Mouse (Mus musculus): Measurements from ENCODE around the gene Thap12. TPM values are rescaled to one million over a fixed set of nuclear protein-coding genes. Genes with fewer than 3 reads are reported as not detected.

The Thap12 gene
- polyA plus RNA-seq, 1 experiment: 16.4 TPM

- Histone ChIP-seq H3K36me3 (ENCODE audit: control insufficient read depth, insufficient read depth) (no peaks in the 10 kb centered on the region), H3K79me2 (ENCODE audit: control insufficient read depth, insufficient read depth) (no peaks in the 10 kb centered on the region), H3K4me2 (ENCODE audit: low read depth) (no peak overlapping the region), H3K27me3 (ENCODE audit: control insufficient read depth, insufficient read depth, insufficient read length) (no peaks in the 10 kb centered on the region), H3ac (ENCODE audit: control insufficient read depth, insufficient read length) (no peak overlapping the region), H3K4me3 (no peak overlapping the region)
- no peak for TF ChIP-seq USF1 (IDR thresholded peaks at IDR 0.05; ENCODE audit: low read depth)
- TF ChIP-seq MYOD1 (IDR thresholded peaks at IDR 0.05; ENCODE audit: control insufficient read depth in 1 of 3, insufficient read length in 2 of 3, low read depth in 2 of 3): no peak
- TF ChIP-seq MYOG (IDR thresholded peaks at IDR 0.05; ENCODE audit: control insufficient read depth in 1 of 3, insufficient read depth in 1 of 3, insufficient read length in 2 of 3, low read depth in 2 of 3): no peak
- TF ChIP-seq POLR2AphosphoS2 (IDR thresholded peaks at IDR 0.05; ENCODE audit: insufficient read length, low read depth): no peak
- no peak for TF ChIP-seq TCF12 (IDR thresholded peaks at IDR 0.05; ENCODE audit: insufficient read depth, poor library complexity, severe bottlenecking)
- no peak for TF ChIP-seq E2F4 (IDR thresholded peaks at IDR 0.05; ENCODE audit: insufficient read depth)
Observed at GRCm38 (mm10) chr7:98697496-98697895, 5.4 kb upstream of the Thap12 start.

DNA sequence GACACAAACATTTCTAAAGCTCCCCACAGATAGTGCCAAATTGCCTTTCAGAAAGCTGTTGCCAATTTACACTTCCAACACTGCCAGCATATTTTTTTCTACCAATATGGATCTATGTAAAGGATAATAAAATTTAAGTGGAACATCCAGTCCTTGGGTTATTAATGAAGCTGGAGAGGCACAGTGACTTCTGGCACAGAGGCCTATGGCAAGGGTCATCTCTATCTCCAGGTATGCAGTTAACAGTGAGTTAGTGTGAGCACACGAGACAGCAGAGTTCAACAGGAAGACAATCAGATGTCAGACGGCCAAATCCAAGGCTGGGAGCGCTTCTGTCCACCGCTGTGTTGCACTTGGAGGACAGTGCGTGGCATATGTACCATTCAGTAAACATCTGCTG, 4.9 kb upstream of the Thap12 start:
- no peak for TF ChIP-seq TCF3 (IDR thresholded peaks at IDR 0.05; ENCODE audit: insufficient read length, low read depth)
- no peak for TF ChIP-seq TCF12 (IDR thresholded peaks at IDR 0.05; ENCODE audit: insufficient read depth, poor library complexity, severe bottlenecking)
- no peak for TF ChIP-seq POLR2A (IDR thresholded peaks at IDR 0.05; ENCODE audit: insufficient read length, low read depth)
- TF ChIP-seq E2F4 (IDR thresholded peaks at IDR 0.05; ENCODE audit: insufficient read depth): no peak
- TF ChIP-seq POLR2AphosphoS2 (IDR thresholded peaks at IDR 0.05; ENCODE audit: insufficient read length, low read depth): peak; percentile 23
- TF ChIP-seq MYOG (IDR thresholded peaks at IDR 0.05; ENCODE audit: control insufficient read depth in 1 of 3, insufficient read depth in 1 of 3, insufficient read length in 2 of 3, low read depth in 2 of 3): no peak
- TF ChIP-seq SRF (IDR thresholded peaks at IDR 0.05; ENCODE audit: control insufficient read depth, insufficient read length, low read depth): no peak
- no peak for TF ChIP-seq USF1 (IDR thresholded peaks at IDR 0.05; ENCODE audit: low read depth)
- TF ChIP-seq MYOD1 (IDR thresholded peaks at IDR 0.05; ENCODE audit: control insufficient read depth in 1 of 3, insufficient read length in 2 of 3, low read depth in 2 of 3): no peak
- no peak overlapping the region for H3K4me3 ChIP-seq
- no peak overlapping the region for H3K4me2 ChIP-seq (ENCODE audit: low read depth)
- no peaks in the 10 kb centered on the region for H3K36me3 ChIP-seq (ENCODE audit: control insufficient read depth, insufficient read depth)
- no peaks in the 10 kb centered on the region for H3K79me2 ChIP-seq (ENCODE audit: control insufficient read depth, insufficient read depth)
- H3ac ChIP-seq (ENCODE audit: control insufficient read depth, insufficient read length): no peak overlapping the region
- no peaks in the 10 kb centered on the region for H3K27me3 ChIP-seq (ENCODE audit: control insufficient read depth, insufficient read depth, insufficient read length)

DNA sequence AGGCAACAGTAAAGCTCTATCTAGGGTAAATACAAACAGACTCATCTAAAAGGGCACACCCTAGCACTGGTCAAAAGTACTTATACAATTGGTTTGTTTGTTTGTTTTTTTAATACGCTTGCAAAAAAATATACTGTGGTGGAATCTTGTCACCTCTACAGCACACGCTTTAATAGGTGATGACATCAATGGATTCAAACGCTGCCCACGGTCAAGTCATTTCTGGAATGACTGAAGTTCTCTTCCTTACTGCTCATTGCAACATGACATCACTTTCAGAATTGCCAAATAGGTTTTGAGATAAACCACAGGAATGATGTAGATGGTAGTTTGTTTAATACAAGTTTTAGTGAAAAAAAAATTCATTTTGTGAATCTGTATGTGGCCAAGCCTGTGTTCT, 4.3 kb upstream of the Thap12 start:
- no peak overlapping the region for H3ac ChIP-seq (ENCODE audit: control insufficient read depth, insufficient read length)
- no peak overlapping the region for H3K4me3 ChIP-seq
- H3K79me2 ChIP-seq (ENCODE audit: control insufficient read depth, insufficient read depth): peaks cover 3% of the 10 kb centered on the region
- H3K27me3 ChIP-seq (ENCODE audit: control insufficient read depth, insufficient read depth, insufficient read length): no peaks in the 10 kb centered on the region
- no peak overlapping the region for H3K4me2 ChIP-seq (ENCODE audit: low read depth)
- TF ChIP-seq POLR2A (IDR thresholded peaks at IDR 0.05; ENCODE audit: insufficient read length, low read depth) (no peak), CEBPB (IDR thresholded peaks at IDR 0.05; ENCODE audit: insufficient read depth, poor library complexity, severe bottlenecking) (peak; percentile 63; the same call in 1 of the 2 replicates)
- no peaks in the 10 kb centered on the region for H3K36me3 ChIP-seq (ENCODE audit: control insufficient read depth, insufficient read depth)

DNA sequence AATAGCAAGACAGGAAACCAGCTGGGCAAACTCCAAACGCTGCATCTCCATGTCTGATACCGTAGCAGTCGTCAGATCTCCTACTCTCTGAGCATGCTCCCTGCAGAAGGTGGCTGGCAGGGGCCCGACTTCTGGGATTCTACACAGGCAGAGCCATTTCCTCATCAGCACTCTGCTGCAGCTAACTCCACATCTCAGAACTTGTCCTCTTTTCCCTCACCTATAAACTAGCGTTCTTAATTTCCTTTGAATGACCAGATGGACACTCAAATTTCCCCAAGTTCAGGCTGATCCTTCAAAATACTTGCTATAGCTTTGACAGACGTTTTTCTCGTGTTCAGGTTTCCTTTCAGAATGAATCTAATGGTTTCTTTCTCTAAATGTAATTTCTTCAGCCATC, 1.1 kb upstream of the Thap12 start:
- no peaks in the 10 kb centered on the region for H3K27me3 ChIP-seq (ENCODE audit: control insufficient read depth, insufficient read depth, insufficient read length)
- peak overlapping the region; percentile 67 for H3K4me3 ChIP-seq
- TF ChIP-seq SRF (IDR thresholded peaks at IDR 0.05; ENCODE audit: control insufficient read depth, insufficient read length, low read depth) (no peak), E2F4 (IDR thresholded peaks at IDR 0.05; ENCODE audit: insufficient read depth) (no peak), CEBPB (IDR thresholded peaks at IDR 0.05; ENCODE audit: insufficient read depth, poor library complexity, severe bottlenecking) (no peak), MYOG (IDR thresholded peaks at IDR 0.05; ENCODE audit: control insufficient read depth in 1 of 3, insufficient read depth in 1 of 3, insufficient read length in 2 of 3, low read depth in 2 of 3) (no peak), POLR2A (IDR thresholded peaks at IDR 0.05; ENCODE audit: insufficient read length, low read depth) (no peak), MYOD1 (IDR thresholded peaks at IDR 0.05; ENCODE audit: control insufficient read depth in 1 of 3, insufficient read length in 2 of 3, low read depth in 2 of 3) (no peak), MAX (IDR thresholded peaks at IDR 0.05; ENCODE audit: low read depth) (no peak), USF1 (IDR thresholded peaks at IDR 0.05; ENCODE audit: low read depth) (no peak), REST (IDR thresholded peaks at IDR 0.05; ENCODE audit: insufficient read depth, insufficient read length) (no peak), POLR2AphosphoS2 (IDR thresholded peaks at IDR 0.05; ENCODE audit: insufficient read length, low read depth) (no peak), TCF12 (IDR thresholded peaks at IDR 0.05; ENCODE audit: insufficient read depth, poor library complexity, severe bottlenecking) (no peak), TCF3 (IDR thresholded peaks at IDR 0.05; ENCODE audit: insufficient read length, low read depth) (no peak)
- H3K79me2 ChIP-seq (ENCODE audit: control insufficient read depth, insufficient read depth): peaks cover 35% of the 10 kb centered on the region
- peak overlapping the region; percentile 93 for H3K4me2 ChIP-seq (ENCODE audit: low read depth)
- H3ac ChIP-seq (ENCODE audit: control insufficient read depth, insufficient read length): no peak overlapping the region
- no peaks in the 10 kb centered on the region for H3K36me3 ChIP-seq (ENCODE audit: control insufficient read depth, insufficient read depth)

DNA sequence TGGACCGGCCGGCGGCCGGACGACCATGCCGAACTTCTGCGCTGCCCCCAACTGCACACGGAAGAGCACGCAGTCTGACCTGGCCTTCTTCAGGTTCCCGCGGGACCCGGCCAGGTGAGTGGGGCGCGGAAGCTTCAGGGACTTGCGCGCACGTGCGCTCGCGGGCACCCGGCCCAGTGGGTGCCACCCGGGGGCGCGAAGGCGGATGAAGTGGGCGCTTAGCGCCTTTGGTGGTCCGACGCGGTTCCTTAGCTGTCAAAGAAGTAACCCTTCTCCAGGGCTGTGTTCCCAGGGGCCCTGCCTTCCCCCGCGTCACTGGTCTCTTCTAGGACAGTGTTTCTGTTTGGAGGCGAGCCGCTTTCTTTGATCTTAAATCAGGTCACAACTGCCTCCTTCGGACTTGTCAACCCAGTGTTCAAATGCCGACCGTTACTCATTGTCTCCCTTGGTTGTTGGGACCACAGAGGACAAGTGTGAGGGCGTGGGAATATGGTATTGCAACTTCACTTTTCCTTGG, 520 bp downstream of the Thap12 start:
- no peak for TF ChIP-seq CEBPB (IDR thresholded peaks at IDR 0.05; ENCODE audit: insufficient read depth, poor library complexity, severe bottlenecking)
- no peak for TF ChIP-seq POLR2A (IDR thresholded peaks at IDR 0.05; ENCODE audit: insufficient read length, low read depth)
- TF ChIP-seq E2F4 (IDR thresholded peaks at IDR 0.05; ENCODE audit: insufficient read depth): no peak
- no peak for TF ChIP-seq TCF3 (IDR thresholded peaks at IDR 0.05; ENCODE audit: insufficient read length, low read depth)
- Histone ChIP-seq H3ac (ENCODE audit: control insufficient read depth, insufficient read length) (peak overlapping the region; percentile 76), H3K36me3 (ENCODE audit: control insufficient read depth, insufficient read depth) (no peaks in the 10 kb centered on the region), H3K4me3 (peak overlapping the region; percentile 67), H3K4me2 (ENCODE audit: low read depth) (peak overlapping the region; percentile 86), H3K79me2 (ENCODE audit: control insufficient read depth, insufficient read depth) (peaks cover 50% of the 10 kb centered on the region), H3K27me3 (ENCODE audit: control insufficient read depth, insufficient read depth, insufficient read length) (no peaks in the 10 kb centered on the region)
